Comparison of ENCODE assay signal across 9 mouse cellular contexts in genomic region chr19:40661108-40661507, GRCm38 (mm10). TPM values are rescaled to one million over a fixed set of nuclear protein-coding genes. Genes with fewer than 3 reads are reported as not detected.
DNase-seq lines count a peak whose midpoint lies in the region; ATAC-seq lines count a peak whose summit lies in the region.
"Had no signal": no experiment of that assay in that cellular context is flagged by ENCODE, and none has a peak within 500 bp of the region (broad histone marks: within the 10 kb centered on the region; RNA-seq: fewer than 3 reads in every experiment).

No protein-coding gene starts in this region.

- H3K4me3 ChIP-seq in embryonic facial prominence, embryonic 11.5 days (ENCODE audit: low read depth, low read length): no peak overlapping the region
- peak overlapping the region; percentile 38 for H3K4me3 ChIP-seq in hindbrain, embryonic 15.5 days
- peak overlapping the region; percentile 29; the same call in 1 of the 2 replicates for H3K4me3 ChIP-seq in stomach, embryonic 14.5 days (ENCODE audit: low read depth, low read length)
- H3K4me3 ChIP-seq: erythroblast, embryonic 14.5 days had no signal

- no peaks in the 10 kb centered on the region for H3K9me3 ChIP-seq in embryonic facial prominence, embryonic 11.5 days (replicated peaks; ENCODE audit: control insufficient read depth, low read length)
- H3K9me3 ChIP-seq in hindbrain, embryonic 15.5 days: no peaks in the 10 kb centered on the region
- no peaks in the 10 kb centered on the region for H3K9me3 ChIP-seq in stomach, embryonic 14.5 days (ENCODE audit: control insufficient read depth, low read depth, low read length)

- H3K27ac ChIP-seq in embryonic facial prominence, embryonic 11.5 days (replicated peaks; ENCODE audit: low read depth, low read length): no peak overlapping the region
- peak overlapping the region; percentile 81; the same call in 1 of the 2 replicates for H3K27ac ChIP-seq in hindbrain, embryonic 15.5 days (replicated peaks)
- H3K27ac ChIP-seq in stomach, embryonic 14.5 days (ENCODE audit: low read length): no peak overlapping the region

- no peak for ATAC-seq in embryonic facial prominence, embryonic 11.5 days (replicated peaks; ENCODE audit: insufficient number of reproducible peaks, low FRiP score, low TSS enrichment, low read depth)
- no peak for ATAC-seq in hindbrain, embryonic 15.5 days (ENCODE audit: low FRiP score, low read depth)
- no peak for ATAC-seq in stomach, embryonic 14.5 days (ENCODE audit: insufficient number of reproducible peaks, insufficient read depth, low FRiP score, low read depth)

- H3K36me3 ChIP-seq in embryonic facial prominence, embryonic 11.5 days (replicated peaks; ENCODE audit: control insufficient read depth, insufficient read depth, low read depth, low read length): no peaks in the 10 kb centered on the region
- H3K36me3 ChIP-seq in hindbrain, embryonic 15.5 days: no peaks in the 10 kb centered on the region
- H3K36me3 ChIP-seq in stomach, embryonic 14.5 days (ENCODE audit: control insufficient read depth, insufficient read depth, low read length): no peaks in the 10 kb centered on the region

- 88% methylated on average over 2 of the region's 2 CpGs for WGBS in embryonic facial prominence, embryonic 11.5 days
- 74% methylated on average over 2 of the region's 2 CpGs for WGBS in hindbrain, embryonic 15.5 days
- 85% methylated on average over 2 of the region's 2 CpGs for WGBS in stomach, embryonic 14.5 days

- H3K4me2 ChIP-seq in embryonic facial prominence, embryonic 11.5 days (ENCODE audit: low read depth, low read length): 0 out of 2 replicates have a peak overlapping the region, but pooled peaks have one; percentile 61
- H3K4me2 ChIP-seq in hindbrain, embryonic 15.5 days: peak overlapping the region; percentile 65
- peak overlapping the region; percentile 44; the same call in 1 of the 2 replicates for H3K4me2 ChIP-seq in stomach, embryonic 14.5 days (replicated peaks; ENCODE audit: low read depth, low read length)

- H3K9ac ChIP-seq in embryonic facial prominence, embryonic 11.5 days (replicated peaks; ENCODE audit: low read length): no peak overlapping the region
- no peak overlapping the region for H3K9ac ChIP-seq in hindbrain, embryonic 15.5 days
- no peak overlapping the region for H3K9ac ChIP-seq in stomach, embryonic 14.5 days (replicated peaks; ENCODE audit: low read depth, low read length)

- H3K27me3 ChIP-seq in embryonic facial prominence, embryonic 11.5 days (ENCODE audit: control insufficient read depth, insufficient read depth, low read length): no peaks in the 10 kb centered on the region
- no peaks in the 10 kb centered on the region for H3K27me3 ChIP-seq in hindbrain, embryonic 15.5 days
- no peaks in the 10 kb centered on the region for H3K27me3 ChIP-seq in stomach, embryonic 14.5 days (ENCODE audit: control insufficient read depth, insufficient read depth, low read length)

- peak; percentile 28 for DNase-seq in adrenal gland, postnatal 14 days
- DNase-seq in adrenal gland, postnatal 4 days (ENCODE audit: low spot score in 2 of 2): no peak
- DNase-seq in embryonic facial prominence, embryonic 11.5 days (ENCODE audit: low spot score): no peak
- peak; percentile 45 for DNase-seq in lung, postnatal 14 days
- no peak for DNase-seq in thymus, postnatal 36 days
- DNase-seq in cerebellum, adult 9-11 months: no peak

- no peaks in the 10 kb centered on the region for H3K4me1 ChIP-seq in embryonic facial prominence, embryonic 11.5 days (ENCODE audit: control insufficient read depth, insufficient read depth, low read length)
- peaks cover 28% of the 10 kb centered on the region for H3K4me1 ChIP-seq in hindbrain, embryonic 15.5 days (replicated peaks)
- 0 out of 2 replicates have a peak, but pooled peaks cover 15% of the 10 kb centered on the region for H3K4me1 ChIP-seq in stomach, embryonic 14.5 days (ENCODE audit: control insufficient read depth, insufficient read depth, low read length)

RNA-seq across cellular contexts. Expression of gene Entpd1, which starts 48.9 kb away (rescaled TPM):
- 19.5 and 35.1 TPM in 2 replicates for total RNA-seq in adrenal gland, postnatal 14 days (2021)
- total RNA-seq in adrenal gland, postnatal 4 days (2021): 10 to 100 TPM; 34.7 to 37.2 TPM
- 6.1 and 7.9 TPM in 2 replicates for polyA plus RNA-seq in embryonic facial prominence, embryonic 11.5 days (2014; fragmentation: Nextera tagmentation; extraction: Ambion mirVana)
- polyA plus RNA-seq in hindbrain, embryonic 15.5 days (2015; fragmentation: Nextera tagmentation; extraction: Ambion mirVana): 9.0 and 9.1 TPM in 2 replicates
- 11.3 and 12.2 TPM in 2 replicates for polyA plus RNA-seq in stomach, embryonic 14.5 days (2014; fragmentation: Nextera tagmentation; extraction: Ambion mirVana)

RNA-seq across cellular contexts. Expression of gene Tctn3, which starts 49.1 kb away (rescaled TPM):
- 5.4 and 5.8 TPM in 2 replicates for total RNA-seq in adrenal gland, postnatal 14 days (2021)
- 1 to 10 TPM; 9.1 to 9.3 TPM for total RNA-seq in adrenal gland, postnatal 4 days (2021)
- 10.3 and 11.2 TPM in 2 replicates for polyA plus RNA-seq in embryonic facial prominence, embryonic 11.5 days (2014; fragmentation: Nextera tagmentation; extraction: Ambion mirVana)
- 13.2 and 14.2 TPM in 2 replicates for polyA plus RNA-seq in hindbrain, embryonic 15.5 days (2015; fragmentation: Nextera tagmentation; extraction: Ambion mirVana)
- polyA plus RNA-seq in stomach, embryonic 14.5 days (2014; fragmentation: Nextera tagmentation; extraction: Ambion mirVana): 10.4 and 11.4 TPM in 2 replicates

Comparison
In these comparisons a context has a peak if more than half of its experiments do, and no peak if none do; other contexts are left out.
1. DNase-seq: peak in adrenal gland, postnatal 14 days (single experiment) and lung, postnatal 14 days (single experiment); none in adrenal gland, postnatal 4 days (0 of 2), embryonic facial prominence, embryonic 11.5 days (single experiment), thymus, postnatal 36 days (0 of 2) and cerebellum, adult 9-11 months (single experiment).
2. Peak in every context shown above with its lines, with median percentiles within 50 percentile points of each other: H3K4me2 ChIP-seq.